Mouse (Mus musculus) MEL (cell line): ENCODE data around the gene 1700123O20Rik.
A peak's percentile ranks its signal among the peaks of the same experiment; 100 is the strongest.

Experiments
- CTCF ChIP-seq, 3 experiments: IDR thresholded peaks in 2 of 3; conservative IDR thresholded peaks in 1 of 3; 2 replicates each; pipeline ENCODE4 v1.5.1; 2011 to 2012; ENCODE audit warnings: low read length in 3 of 3, low read depth in 2 of 3, mild to moderate bottlenecking in 2 of 3, improper control_type of control experiment in 1 of 3, inconsistent platforms in 1 of 3, mixed read lengths in 1 of 3, moderate library complexity in 1 of 3; ENCODE audit not compliant: control insufficient read depth in 1 of 3, insufficient read depth in 1 of 3, poor library complexity in 1 of 3, severe bottlenecking in 1 of 3
- MAFK ChIP-seq: IDR thresholded peaks from 2 replicates; pipeline ENCODE4 v1.6.1; 2011; ENCODE audit warnings: low read depth, mild to moderate bottlenecking, low read length, improper control_type of control experiment, borderline replicate concordance
- MAX ChIP-seq: IDR thresholded peaks from 2 replicates; pipeline ENCODE4 v1.6.1; 2011; ENCODE audit warnings: low read length, improper control_type of control experiment

DNA sequence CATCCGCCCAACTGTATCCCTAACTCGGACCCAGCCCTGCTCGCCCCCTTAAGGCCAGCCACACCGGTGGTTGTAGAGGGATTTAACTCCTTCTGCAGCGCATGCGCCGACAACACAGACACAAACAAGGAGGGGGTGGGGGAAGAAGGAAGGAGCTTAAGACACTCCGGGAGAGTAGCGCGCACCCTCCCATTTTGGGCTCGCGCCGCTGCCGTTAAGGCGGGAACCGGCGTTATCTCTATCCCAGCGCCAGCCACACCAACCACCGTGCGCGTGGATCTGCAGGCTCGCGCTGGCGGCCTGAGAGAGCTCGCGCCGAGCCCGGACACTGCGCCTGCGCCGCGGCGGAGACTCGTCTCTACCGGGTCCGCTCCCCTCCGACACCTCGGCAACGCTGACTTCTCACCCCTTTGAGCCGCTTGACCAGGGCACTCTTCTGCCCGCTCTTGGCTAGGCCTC, at the start of gene 1700123O20Rik:
- TF ChIP-seq MAX (peak; percentile 62; the same call in 1 of the 2 replicates), CTCF (IDR thresholded peaks at IDR 0.05 in 2 of 3, conservative IDR thresholded peaks at IDR 0.05 in 1 of 3; ENCODE audit: control insufficient read depth in 1 of 3, insufficient read depth in 1 of 3, low read depth in 2 of 3, low read length in 3 of 3, poor library complexity in 1 of 3, severe bottlenecking in 1 of 3) (peak in 1 of 3 experiments; percentile 23; a peak in 1 of 6 replicates), MAFK (no peak)
